Mouse (Mus musculus) heart, postnatal 36 days (tissue): ENCODE measurements at regions not wholly inside any gene's neighbourhood (a gene's known extent, or its start where the extent isn't known, plus 50 kb on each side); places are given as distances from the start of the nearest gene placed in this dataset.

ENCODE experiments used
- DNase-seq, 2 experiments: peaks; one replicate each; pipeline ENCODE4 v3.0.0; 2021 to 2022
- intact Hi-C: fragments of 180-260 bp; cut with DNase I; formaldehyde crosslinking; loops from one replicate; pipeline ENCODE4 v1.15.1; 2025

DNA sequence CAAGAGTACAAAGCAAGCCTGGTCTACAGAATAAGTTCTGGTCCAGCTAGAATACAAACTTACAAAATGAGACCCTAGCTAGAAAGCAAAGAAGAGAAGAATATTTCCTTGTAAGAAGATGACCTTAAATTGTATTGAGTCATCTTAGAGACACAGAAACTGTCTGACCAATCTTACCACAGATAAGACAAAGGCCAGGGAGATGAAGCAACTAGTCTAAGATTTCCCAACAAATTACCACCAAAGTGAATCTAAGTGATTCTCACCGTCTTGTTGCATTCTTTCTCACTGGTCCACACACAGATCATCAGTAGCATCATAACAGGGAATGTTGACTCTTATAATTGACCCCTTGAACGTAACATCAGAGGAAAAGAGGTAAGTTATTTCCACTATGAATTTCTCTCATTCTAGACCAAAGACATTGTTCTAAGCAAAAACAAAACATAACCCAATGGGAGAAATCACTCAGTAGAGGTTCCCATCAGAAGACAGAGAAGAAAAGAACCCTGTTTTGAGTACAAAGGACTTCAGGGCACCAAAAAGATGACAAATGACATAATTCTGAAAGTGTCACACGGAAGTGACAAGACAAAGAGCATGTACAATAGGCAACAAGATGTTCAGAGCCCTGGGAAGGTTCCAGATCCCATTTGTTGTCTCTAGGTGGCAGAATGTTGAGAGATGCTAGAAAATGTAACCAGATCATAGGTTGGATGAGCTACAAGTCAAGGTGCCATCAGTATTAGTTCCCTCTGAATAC lies 107.0 kb upstream of the Cpeb2 start:
- intact Hi-C loops = no loop called here
- no peak for DNase-seq

DNA sequence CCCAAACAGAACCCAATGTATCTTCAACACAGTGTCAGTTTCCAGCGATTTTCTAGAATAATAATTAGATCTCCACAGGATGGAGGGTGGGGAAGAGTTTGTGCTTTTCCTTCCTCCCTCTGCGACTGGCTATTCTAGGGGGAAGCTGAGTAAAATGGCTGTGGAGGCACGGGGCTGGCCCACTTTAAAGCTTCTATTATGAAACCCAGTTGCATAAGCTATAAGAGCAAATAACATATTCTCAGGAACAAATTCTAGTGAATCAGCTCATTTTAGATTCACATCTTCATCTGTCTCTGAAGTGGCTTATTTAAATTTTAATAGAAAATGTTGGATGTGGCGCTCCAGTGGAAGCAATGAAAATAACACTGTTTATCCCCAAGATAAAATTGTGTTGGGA lies 102.6 kb upstream of the Cpeb2 start:
- intact Hi-C loops = no loop called here
- no peak for DNase-seq

DNA sequence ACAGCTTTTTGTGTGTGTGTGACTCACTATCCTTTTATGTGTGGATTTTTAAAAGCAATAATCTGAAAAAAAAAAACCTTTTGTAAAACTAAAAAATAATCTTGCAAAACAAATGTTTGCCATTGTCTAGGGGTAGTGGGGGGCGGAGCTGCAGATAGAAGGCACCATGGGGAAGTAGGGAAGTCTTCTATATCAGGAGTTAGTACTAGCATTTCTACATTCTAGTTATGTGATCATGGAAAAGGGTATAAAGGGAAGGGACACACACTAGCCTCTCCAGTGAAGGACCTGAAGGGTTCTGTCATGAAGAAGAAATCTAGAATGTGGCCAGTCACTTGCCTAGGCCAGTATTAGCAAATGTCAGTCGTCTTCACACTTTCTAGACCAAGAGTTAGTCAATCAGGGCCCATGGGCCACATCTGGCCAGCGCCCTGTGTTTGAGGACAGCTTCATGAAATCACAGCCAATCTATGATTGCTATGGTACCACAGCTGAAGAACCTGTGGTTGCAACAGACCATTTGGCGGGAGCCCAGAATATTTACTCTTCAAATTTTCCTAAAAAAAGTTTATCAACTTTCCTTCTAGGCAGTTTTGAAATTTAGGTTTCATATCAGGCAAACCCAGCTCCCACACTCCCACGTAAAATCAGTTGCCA lies 101.9 kb upstream of the Cpeb2 start:
- DNase-seq = no peak
- intact Hi-C loops = no loop called here

DNA sequence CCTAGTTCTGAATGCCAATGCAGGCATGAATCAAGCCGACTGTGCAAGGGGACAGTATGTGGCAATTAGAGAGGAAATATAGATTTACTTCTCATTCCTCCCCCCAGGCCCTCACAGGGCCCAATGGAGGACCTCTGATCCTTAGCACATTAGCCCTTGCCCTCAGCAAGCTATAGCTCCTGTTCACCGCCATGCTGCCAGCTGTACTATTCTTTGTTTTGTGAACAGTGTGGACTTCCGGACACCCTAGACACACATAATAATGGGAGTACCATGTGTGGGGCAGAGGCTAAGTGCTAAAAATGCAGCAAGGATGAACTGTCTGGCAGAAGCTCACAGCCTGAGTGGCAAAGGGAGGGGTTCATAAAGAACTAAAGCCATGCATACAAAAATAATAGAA lies 99.3 kb upstream of the Cpeb2 start:
- intact Hi-C loops = no loop called here
- no peak for DNase-seq

DNA sequence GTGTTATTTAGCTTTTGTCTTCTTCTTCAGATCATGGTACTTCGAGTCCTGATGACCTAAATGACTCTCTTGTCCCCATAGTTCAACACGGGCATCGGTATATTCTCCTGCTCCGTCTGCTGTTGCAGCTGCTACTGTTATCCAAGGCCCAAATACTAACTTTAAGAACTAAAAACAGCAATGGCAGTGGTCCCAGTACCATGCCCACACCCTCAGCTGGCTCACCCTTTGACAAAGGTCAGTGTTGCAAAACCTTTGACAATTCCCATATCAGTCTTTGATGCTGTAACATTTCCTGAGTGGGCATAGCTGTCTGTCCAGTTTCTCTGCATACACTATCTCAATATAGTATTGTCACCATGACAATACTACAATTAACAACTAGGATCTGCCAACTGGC lies 96.8 kb upstream of the Cpeb2 start:
- intact Hi-C loops = no loop called here
- no peak for DNase-seq

DNA sequence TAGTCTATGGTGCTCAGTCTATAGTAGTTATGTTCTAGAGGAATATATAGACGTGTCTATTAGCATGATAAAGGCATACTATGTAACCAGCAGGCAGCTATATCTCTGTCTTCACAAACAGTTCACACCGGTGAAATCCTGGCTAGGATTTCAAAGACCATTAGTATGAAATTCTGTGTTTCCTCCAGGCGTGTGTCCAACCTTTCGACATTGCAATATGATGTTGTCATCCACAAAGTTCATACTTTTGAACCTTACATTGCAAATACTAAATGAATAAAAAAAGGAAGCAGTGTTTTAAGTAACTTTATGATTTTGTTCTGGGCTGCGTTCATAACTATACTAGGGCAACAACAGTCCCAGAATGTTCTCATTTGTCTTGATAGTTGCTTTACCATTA lies 95.2 kb upstream of the Cpeb2 start:
- DNase-seq = no peak
- intact Hi-C loops = no loop called here

DNA sequence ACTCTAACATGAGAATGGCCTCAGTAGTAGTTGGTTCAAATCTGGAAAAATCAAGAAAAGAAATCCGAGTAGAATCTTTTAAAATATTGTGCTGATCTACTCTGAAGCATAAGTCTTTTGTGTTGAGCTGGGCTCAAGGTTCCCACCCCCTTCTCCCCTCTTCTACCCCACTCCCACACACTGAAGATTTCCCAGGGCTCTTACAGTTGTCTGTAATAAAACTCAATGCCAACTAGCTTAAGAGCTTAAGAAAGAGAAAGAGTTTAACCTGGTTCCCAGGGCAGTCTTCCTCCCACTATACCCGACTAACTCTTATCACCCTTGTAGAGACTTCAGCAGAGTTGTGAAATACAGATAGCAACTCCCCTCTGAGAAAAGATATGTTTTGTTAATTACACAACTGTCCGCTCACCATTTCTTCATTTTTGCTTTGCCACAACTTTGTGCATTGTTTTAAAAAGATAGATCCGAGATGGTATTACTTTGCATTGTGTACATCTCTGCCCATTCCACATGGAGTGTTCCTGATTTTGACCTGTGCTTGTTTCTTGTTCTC lies 94.0 kb upstream of the Cpeb2 start:
- no peak for DNase-seq
- intact Hi-C loops = no loop called here

DNA sequence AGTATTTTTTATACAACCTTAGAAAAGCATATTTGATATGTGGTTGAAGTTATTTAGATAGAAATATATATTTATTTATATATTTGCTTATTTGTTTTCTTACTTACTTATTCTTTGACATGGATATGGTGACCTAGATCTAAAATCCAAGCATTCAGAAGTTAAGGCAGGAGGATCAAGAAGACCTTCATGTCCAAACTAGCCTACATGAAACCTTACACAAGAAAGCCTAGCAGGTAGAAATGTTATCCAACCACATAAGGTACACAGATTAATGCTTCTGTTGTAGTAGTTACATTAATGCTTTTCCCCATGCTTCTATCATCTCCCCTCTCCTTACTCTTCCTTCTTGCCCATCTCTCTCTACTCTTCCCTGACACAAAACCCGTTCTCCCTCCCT lies 93.2 kb upstream of the Cpeb2 start:
- intact Hi-C loops = no loop called here
- DNase-seq = no peak

DNA sequence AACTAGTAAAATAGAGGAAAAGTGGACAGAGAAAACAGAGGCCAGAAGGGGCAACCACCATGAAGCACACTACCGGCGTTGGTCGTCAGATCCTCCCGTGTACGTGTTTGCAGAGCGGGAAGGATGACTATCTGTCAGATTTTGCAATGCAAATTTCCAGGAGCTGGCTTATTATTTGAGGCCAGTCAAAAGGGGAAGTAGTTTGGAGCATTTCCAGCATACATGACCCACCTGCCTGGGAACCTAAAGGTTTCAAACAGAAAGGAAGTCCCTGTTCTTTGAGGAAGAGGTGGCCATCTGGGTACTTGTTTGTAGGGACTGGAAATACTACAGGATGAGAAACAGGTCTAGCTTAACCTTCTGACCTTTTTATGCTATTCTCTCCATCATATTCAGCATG lies 87.0 kb upstream of the Cpeb2 start:
- DNase-seq = no peak
- intact Hi-C loops = no loop called here

DNA sequence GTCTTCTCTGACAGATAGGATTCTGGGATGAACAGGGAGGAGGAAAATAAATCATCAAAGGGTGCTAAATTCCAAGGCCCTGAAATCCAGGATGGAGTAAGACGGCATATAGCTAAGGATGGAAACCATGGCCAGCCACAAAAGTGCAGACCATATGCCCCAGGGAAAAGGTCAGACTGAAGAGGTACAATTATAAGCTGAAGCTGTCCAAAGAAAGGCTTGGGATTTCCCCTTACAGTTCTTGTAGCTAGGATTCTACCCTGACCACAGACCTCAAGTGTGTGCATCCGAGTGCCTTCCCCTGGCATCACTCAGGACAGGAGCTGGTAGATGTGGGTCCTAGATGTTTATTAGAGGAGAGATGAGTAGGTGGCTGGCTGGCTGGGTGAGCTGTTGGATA lies 86.0 kb upstream of the Cpeb2 start:
- no peak for DNase-seq

DNA sequence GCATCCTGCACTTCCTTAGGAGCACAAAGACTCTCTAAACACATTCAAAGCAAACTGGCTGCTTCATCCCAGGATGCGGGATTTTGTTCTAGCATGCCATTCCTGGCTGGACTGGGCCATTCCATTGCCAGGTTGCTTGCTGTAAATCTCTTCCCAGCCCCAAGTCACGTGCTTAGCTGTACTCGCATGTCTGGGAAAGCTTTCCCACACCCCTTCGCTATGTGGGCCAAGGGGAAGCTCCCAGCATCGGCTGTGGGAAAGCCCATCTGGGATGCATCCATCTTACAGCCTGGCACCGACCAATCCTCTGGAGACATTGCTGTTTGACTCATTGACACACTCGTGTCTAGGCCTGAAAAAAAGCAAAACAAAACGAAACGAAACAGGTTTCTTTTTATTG lies 84.5 kb upstream of the Cpeb2 start:
- intact Hi-C loops = no loop called here
- DNase-seq = no peak

More for the DNA sequence above, 86.0 kb upstream of the Cpeb2 start:
- intact Hi-C loops = no loop called here

DNA sequence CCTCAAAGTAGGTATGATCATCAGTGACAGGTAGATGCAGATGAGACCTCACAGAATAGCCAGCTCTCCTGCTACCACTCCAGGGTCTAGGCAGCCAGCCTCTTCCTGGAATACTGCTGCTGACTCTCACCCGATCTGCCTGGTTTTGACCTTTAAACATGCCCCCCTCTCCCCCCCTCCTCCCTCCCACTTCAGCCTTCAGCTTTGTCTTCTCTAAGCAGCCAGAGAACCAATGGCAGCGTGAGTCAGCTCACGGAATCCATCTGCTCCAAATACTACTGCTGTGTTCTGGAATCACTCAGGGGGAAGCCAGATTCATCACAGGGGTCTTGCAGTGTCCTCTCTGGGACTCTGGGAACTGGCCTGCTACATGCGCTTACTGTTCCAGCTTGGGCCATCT lies 83.4 kb upstream of the Cpeb2 start:
- intact Hi-C loops = no loop called here

DNA sequence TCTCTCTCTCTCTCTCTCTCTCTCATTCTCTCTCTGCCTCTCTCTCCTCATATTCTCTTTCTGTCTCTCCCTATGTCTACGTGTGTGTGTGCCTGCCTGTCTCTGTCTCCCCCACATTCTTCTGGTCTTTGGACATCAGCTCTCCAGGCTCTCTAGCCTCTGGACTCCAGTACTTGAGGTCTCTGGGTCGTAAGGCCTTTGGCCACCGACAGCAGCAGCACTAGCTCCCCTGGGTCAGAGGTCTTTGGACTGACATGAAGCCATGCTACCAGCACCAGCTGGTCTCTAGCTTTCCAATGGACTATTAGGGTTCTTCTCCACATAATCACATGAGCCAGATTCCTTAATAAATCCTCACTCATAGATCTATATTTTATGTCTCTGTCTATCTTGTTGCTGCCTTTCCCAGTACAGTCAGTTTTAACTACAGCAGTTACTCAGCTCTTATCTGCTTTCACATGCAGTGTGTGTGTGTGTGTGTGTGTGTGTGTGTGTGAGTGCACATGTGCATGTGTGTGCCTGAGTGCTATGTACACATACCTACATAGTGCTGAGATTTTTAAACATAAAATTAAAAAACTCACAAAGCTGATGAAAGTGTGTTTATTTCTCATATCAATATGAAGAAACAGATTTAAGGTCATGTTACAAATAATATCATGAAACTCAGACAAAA lies 81.7 kb upstream of the Cpeb2 start:
- intact Hi-C loops = no loop called here
- DNase-seq = no peak

More for the DNA sequence above, 83.4 kb upstream of the Cpeb2 start:
- no peak for DNase-seq

DNA sequence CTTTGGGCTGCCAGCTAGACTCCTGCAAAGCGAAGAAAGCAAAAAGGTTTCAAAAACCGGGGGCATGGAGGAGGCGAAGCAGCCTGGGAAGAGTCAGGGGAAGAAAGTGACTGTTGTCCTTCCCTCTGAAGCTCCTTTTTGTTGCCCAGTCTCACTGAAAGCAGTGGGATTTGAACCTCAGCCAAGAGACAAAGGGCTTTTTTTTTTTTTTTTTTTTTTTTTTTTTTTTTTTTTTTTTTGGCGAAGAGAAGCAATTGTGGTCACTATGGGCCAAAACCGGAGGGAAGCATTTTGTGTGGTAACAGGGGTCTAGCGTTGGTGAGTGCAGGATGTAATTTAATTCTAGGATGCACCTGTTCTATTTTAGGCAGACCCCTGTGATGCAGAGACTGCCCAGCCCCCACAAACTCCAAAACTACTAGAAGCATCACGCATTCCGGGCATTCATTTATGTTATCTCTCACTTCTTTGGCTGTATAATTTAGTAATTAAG lies 80.8 kb upstream of the Cpeb2 start:
- no peak for DNase-seq
- intact Hi-C loops = no loop called here

DNA sequence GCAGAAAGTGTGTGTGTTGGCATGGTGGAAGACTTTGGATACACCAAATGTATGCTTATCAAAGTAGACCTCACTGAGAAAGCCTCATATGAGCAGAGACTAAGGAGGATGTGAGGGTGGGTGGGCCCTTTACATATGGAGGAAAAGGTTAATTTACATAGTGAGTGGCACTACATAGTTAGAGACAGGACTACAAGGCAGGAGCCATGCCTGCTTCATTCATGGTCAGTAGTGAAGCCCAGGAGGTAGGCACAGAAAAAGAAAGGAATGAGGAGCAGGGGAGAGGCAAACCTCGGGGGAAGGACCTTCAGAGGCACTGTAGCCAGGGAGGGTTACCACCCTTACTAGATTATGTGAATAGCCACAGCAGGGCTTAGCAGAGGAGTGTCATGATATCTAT lies 80.1 kb upstream of the Cpeb2 start:
- intact Hi-C loops = no loop called here

DNA sequence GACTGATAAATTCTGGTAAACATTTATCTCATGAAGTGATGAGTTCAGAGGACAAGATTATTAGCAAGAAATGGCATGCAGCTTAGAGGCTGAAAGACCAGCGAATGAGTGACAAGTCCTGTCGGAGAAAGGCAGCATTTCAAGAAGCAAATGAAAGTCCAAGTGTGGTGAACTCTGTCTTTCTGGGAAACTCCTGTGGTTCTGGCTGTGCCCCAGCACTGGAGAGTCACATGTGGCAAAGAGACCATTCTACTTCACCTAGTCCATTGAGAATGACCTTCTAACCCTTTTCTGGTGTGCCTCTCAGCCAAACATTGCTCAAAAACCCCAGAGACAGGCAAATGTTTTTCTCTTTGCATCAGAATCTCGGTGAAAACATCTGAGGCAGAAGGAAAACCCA lies 76.2 kb upstream of the Cpeb2 start:
- DNase-seq = no peak
- intact Hi-C loops = no loop called here

More for the DNA sequence above, 80.1 kb upstream of the Cpeb2 start:
- DNase-seq = no peak

DNA sequence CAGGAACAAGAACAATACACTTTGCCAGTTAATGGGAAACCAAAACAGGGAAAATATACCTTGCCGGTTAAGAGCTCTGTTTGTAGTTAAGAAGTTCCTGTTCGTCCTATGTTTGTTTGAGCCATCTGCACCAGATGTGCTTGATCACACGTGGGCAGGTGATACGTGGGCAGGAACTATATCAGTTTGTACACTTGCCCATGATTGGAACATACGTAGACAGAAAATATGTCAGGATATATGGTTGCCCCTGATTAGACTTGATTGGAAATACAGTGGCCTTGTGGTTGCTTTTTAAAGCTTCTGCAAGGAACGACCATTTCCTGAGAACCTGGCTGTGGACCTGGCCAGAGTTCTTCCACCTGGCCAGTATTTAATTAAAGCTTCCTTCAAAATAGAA lies 72.8 kb upstream of the Cpeb2 start:
- no peak for DNase-seq
- intact Hi-C loops = no loop called here

DNA sequence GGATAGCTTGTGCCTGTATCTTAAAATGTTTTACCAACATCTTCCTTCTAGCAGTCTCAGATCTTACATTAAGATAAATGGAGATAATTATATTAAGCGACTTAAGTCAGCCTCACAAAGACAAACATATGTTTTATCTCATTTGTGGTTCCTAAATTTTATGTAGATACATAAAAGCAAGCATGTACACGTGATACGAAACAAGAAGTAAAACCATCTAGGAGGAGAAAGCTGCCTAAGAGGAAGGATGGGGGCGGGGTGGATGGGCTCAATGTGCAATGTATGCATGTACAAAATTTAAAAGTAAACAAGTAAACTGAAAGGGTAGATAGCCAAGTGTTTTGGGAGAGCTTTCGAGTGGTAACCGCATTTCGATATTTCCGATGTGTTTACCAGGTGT lies 51.5 kb upstream of the Cpeb2 start:
- intact Hi-C loops = no loop called here
- no peak for DNase-seq
